Mouse (Mus musculus) brown adipose tissue, adult 24 weeks (tissue): ENCODE measurements around the gene Nagk. TPM values are rescaled to one million over a fixed set of nuclear protein-coding genes. Genes with fewer than 3 reads are reported as not detected.

ENCODE experiments used
- H3K27ac ChIP-seq: fragments of 200-500 bp; replicated peaks from 2 replicates; pipeline ENCODE4 v1.5.1; 2012; ENCODE audit warnings: low read depth, mild to moderate bottlenecking, low read length
- H3K4me1 ChIP-seq: fragments of 200-500 bp; 2 replicates; pipeline ENCODE4 v1.6.1; 2012; ENCODE audit warnings: low read length, mixed read lengths; ENCODE audit not compliant: control insufficient read depth, insufficient read depth, insufficient read length
- H3K4me3 ChIP-seq: fragments of 200-500 bp; 2 replicates; pipeline ENCODE4 v1.5.1; 2012; ENCODE audit warnings: low read depth, mild to moderate bottlenecking, low read length, moderate library complexity; ENCODE audit not compliant: insufficient read depth
- polyA plus RNA-seq: library from polyadenylated mRNA; stranded (reverse); fragments of >200 nt; gene quantifications from 2 replicates; pipeline ENCODE4 v1.2.4, GENCODE M21; 2012; ENCODE audit not compliant: missing spikeins, insufficient read depth, insufficient read length

Gene Nagk
- 15.3 and 26.6 TPM in 2 replicates for polyA plus RNA-seq

- peak within 1 kb of the TSS; percentile 93 for H3K27ac ChIP-seq
- no peaks in the 10 kb centered on the region; the same call in 1 of the 2 replicates for H3K4me1 ChIP-seq
- peak within 1 kb of the TSS; percentile 82 for H3K4me3 ChIP-seq
Observed at GRCm38 (mm10) chr6:83794760-83795296, at the start of gene Nagk. Nagk (plus strand) TSS chr6:83794982.

- H3K27ac ChIP-seq: no peak overlapping the region
- no peak overlapping the region for H3K4me3 ChIP-seq
- no peaks in the 10 kb centered on the region for H3K4me1 ChIP-seq
Observed at GRCm38 (mm10) chr6:83745466-83745865, 49.3 kb upstream of the Nagk start.

GRCm38 (mm10) chr6:83749286-83749685 is 45.5 kb upstream of the Nagk start:
- H3K4me1 ChIP-seq: no peaks in the 10 kb centered on the region
- no peak overlapping the region for H3K27ac ChIP-seq
- no peak overlapping the region for H3K4me3 ChIP-seq

GRCm38 (mm10) chr6:83750171-83750684 is 44.6 kb upstream of the Nagk start:
- Histone ChIP-seq H3K4me3 (no peak overlapping the region), H3K4me1 (no peaks in the 10 kb centered on the region), H3K27ac (no peak overlapping the region)

GRCm38 (mm10) chr6:83756051-83756450 is 38.7 kb upstream of the Nagk start:
- no peaks in the 10 kb centered on the region for H3K4me1 ChIP-seq
- no peak overlapping the region for H3K4me3 ChIP-seq
- no peak overlapping the region for H3K27ac ChIP-seq

- no peaks in the 10 kb centered on the region; the same call in 1 of the 2 replicates for H3K4me1 ChIP-seq
- H3K4me3 ChIP-seq: peak within 1 kb of the TSS; percentile 30
- no peak within 1 kb of the TSS for H3K27ac ChIP-seq
Observed at GRCm38 (mm10) chr6:83762344-83762743, 32.4 kb upstream of the Nagk start, which contains the start of gene Ankrd53. Ankrd53 (plus strand) TSS chr6:83762644.

- Histone ChIP-seq H3K4me1 (no peaks in the 10 kb centered on the region; the same call in 1 of the 2 replicates), H3K4me3 (peak overlapping the region; percentile 30), H3K27ac (no peak overlapping the region)
Observed at GRCm38 (mm10) chr6:83762880-83763431, 31.8 kb upstream of the Nagk start.

GRCm38 (mm10) chr6:83766982-83767381 is 27.8 kb upstream of the Nagk start:
- Histone ChIP-seq H3K4me3 (no peak overlapping the region), H3K27ac (no peak overlapping the region), H3K4me1 (no peaks in the 10 kb centered on the region; the same call in 1 of the 2 replicates)

GRCm38 (mm10) chr6:83768485-83768884 is 26.3 kb upstream of the Nagk start:
- no peaks in the 10 kb centered on the region for H3K4me1 ChIP-seq
- H3K27ac ChIP-seq: no peak overlapping the region
- no peak overlapping the region for H3K4me3 ChIP-seq

- Histone ChIP-seq H3K4me3 (peak overlapping the region; percentile 92; the same call in 1 of the 2 replicates), H3K27ac (no peak overlapping the region), H3K4me1 (0 out of 2 replicates have a peak, but pooled peaks cover 5% of the 10 kb centered on the region)
Observed at GRCm38 (mm10) chr6:83774126-83774525, 20.7 kb upstream of the Nagk start.

GRCm38 (mm10) chr6:83774781-83775563 is 19.8 kb upstream of the Nagk start:
- peak overlapping the region; percentile 38; the same call in 1 of the 2 replicates for H3K27ac ChIP-seq
- H3K4me3 ChIP-seq: peak overlapping the region; percentile 92

GRCm38 (mm10) chr6:83775638-83776293 is 19.0 kb upstream of the Nagk start, which contains the start of gene Tex261:
Tex261 (minus strand) TSS chr6:83775813.
- Histone ChIP-seq H3K27ac (peak within 1 kb of the TSS; percentile 38), H3K4me1 (0 out of 2 replicates have a peak, but pooled peaks cover 5% of the 10 kb centered on the region), H3K4me3 (peak within 1 kb of the TSS; percentile 92)

More at GRCm38 (mm10) chr6:83774781-83775563, 19.8 kb upstream of the Nagk start:
- 0 out of 2 replicates have a peak, but pooled peaks cover 5% of the 10 kb centered on the region for H3K4me1 ChIP-seq

- Histone ChIP-seq H3K4me1 (0 out of 2 replicates have a peak, but pooled peaks cover 5% of the 10 kb centered on the region), H3K4me3 (no peak overlapping the region), H3K27ac (no peak overlapping the region)
Observed at GRCm38 (mm10) chr6:83778306-83778705, 16.5 kb upstream of the Nagk start.

GRCm38 (mm10) chr6:83779026-83779425 is 15.8 kb upstream of the Nagk start:
- Histone ChIP-seq H3K4me1 (0 out of 2 replicates have a peak, but pooled peaks cover 4% of the 10 kb centered on the region), H3K27ac (no peak overlapping the region), H3K4me3 (no peak overlapping the region)
